ENCODE assay signal across 8 mouse cellular contexts in the genomic region with DNA sequence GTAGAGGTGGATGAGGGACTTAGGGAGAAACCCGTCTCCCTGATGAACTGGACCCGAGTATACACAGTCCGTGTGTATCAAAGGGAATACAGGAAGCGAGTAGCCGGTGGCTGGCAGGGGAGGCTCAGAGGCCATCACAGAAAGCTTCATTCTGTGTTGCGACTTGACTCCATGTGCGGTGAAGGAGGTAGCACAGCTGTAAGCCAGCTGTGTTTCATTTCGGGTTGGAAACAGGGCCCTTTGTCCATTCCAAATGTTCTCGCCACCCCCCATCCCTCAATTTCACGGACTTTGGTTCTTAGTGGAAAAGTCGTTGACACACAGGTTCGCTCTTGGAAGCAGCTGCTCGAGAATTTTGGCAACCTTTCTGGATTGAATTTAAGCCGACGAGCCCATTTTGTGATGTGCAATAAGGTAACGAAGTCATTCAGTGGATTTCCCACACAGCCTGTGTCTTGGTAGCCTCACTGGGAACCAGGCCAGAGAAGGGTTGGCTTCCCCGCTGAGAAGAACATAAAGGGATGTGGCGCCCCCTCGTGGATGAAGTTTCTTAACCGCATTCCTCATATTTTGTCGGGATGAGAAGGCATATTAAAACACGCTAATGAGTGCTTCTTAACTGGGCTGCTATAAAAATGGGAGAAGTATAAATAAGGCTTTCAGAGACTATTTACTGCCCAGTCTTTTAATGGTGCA. TPM values are rescaled to one million over a fixed set of nuclear protein-coding genes. Genes with fewer than 3 reads are reported as not detected.
DNase-seq lines count a peak whose midpoint lies in the region; ATAC-seq and TF ChIP-seq lines count a peak whose summit lies in the region.

No protein-coding gene starts in this region.

- peak; percentile 78 for ATAC-seq in embryonic facial prominence, embryonic 15.5 days (ENCODE audit: insufficient number of reproducible peaks, low FRiP score, low TSS enrichment, low read depth)
- peak; percentile 80 for ATAC-seq in limb, embryonic 12.5 days (ENCODE audit: insufficient number of reproducible peaks, insufficient read depth, low FRiP score, low TSS enrichment, low read depth)

- H3K27ac ChIP-seq in embryonic facial prominence, embryonic 15.5 days (replicated peaks): peak overlapping the region; percentile 58; the same call in 1 of the 2 replicates
- H3K27ac ChIP-seq in heart, embryonic 10.5 days: peak overlapping the region; percentile 72; the same call in 1 of the 2 replicates
- H3K27ac ChIP-seq in limb, embryonic 12.5 days: peak overlapping the region; percentile 67; the same call in 1 of the 2 replicates
- H3K27ac ChIP-seq in testis, adult 2 months (ENCODE audit: control insufficient read depth, insufficient read depth, low read depth, low read length): no peak overlapping the region

- TF ChIP-seq CTCF in testis, adult 2 months (IDR thresholded peaks at IDR 0.05; ENCODE audit: control insufficient read depth, insufficient read depth, insufficient replicate concordance, low read depth, low read length): peak; percentile 52; the same call in 1 of the 2 replicates

- DNase-seq in B cell, adult 2 months: peak; percentile 9 to 26
- DNase-seq in brain, adult 2 months (ENCODE audit: low read depth, low spot score): peak; percentile 96
- DNase-seq in heart, embryonic 10.5 days (ENCODE audit: low spot score): peak; percentile 90
- DNase-seq in kidney, adult 9 months: peak; percentile 86
- peak; percentile 90 for DNase-seq in neural tube, embryonic 10.5 days (ENCODE audit: extremely low spot score, low spot score)

- H3K4me1 ChIP-seq in embryonic facial prominence, embryonic 15.5 days: peaks cover 46% of the 10 kb centered on the region
- peaks cover 46% of the 10 kb centered on the region for H3K4me1 ChIP-seq in heart, embryonic 10.5 days
- peaks cover 42% of the 10 kb centered on the region for H3K4me1 ChIP-seq in limb, embryonic 12.5 days (replicated peaks)
- peaks cover 6% of the 10 kb centered on the region for H3K4me1 ChIP-seq in testis, adult 2 months (ENCODE audit: control insufficient read depth, insufficient read depth, low read length)

- peak overlapping the region; percentile 18 for H3K4me3 ChIP-seq in embryonic facial prominence, embryonic 15.5 days (replicated peaks)
- H3K4me3 ChIP-seq in heart, embryonic 10.5 days: no peak overlapping the region
- no peak overlapping the region; the same call in 1 of the 2 replicates for H3K4me3 ChIP-seq in limb, embryonic 12.5 days (replicated peaks)
- peak overlapping the region; percentile 27 for H3K4me3 ChIP-seq in testis, adult 2 months (ENCODE audit: control insufficient read depth, low read depth, low read length)

- no peak for TF ChIP-seq POLR2A in testis, adult 2 months (IDR thresholded peaks at IDR 0.05; ENCODE audit: control insufficient read depth, low read depth, low read length)

- 15% methylated on average over 22 of the region's 22 CpGs for WGBS in embryonic facial prominence, embryonic 15.5 days
- 44% methylated on average over 22 of the region's 22 CpGs for WGBS in heart, embryonic 10.5 days
- WGBS in limb, embryonic 12.5 days: 16% methylated on average over 22 of the region's 22 CpGs

- no peaks in the 10 kb centered on the region for H3K9me3 ChIP-seq in embryonic facial prominence, embryonic 15.5 days (replicated peaks)
- H3K9me3 ChIP-seq in heart, embryonic 10.5 days: no peaks in the 10 kb centered on the region
- no peaks in the 10 kb centered on the region for H3K9me3 ChIP-seq in limb, embryonic 12.5 days

- H3K36me3 ChIP-seq in embryonic facial prominence, embryonic 15.5 days: no peaks in the 10 kb centered on the region
- H3K36me3 ChIP-seq in heart, embryonic 10.5 days: peaks cover 5% of the 10 kb centered on the region; the same call in 1 of the 2 replicates
- no peaks in the 10 kb centered on the region for H3K36me3 ChIP-seq in limb, embryonic 12.5 days
- no peaks in the 10 kb centered on the region for H3K36me3 ChIP-seq in testis, adult 2 months (ENCODE audit: control insufficient read depth, insufficient read depth, low read length)

- no peak overlapping the region for H3K9ac ChIP-seq in embryonic facial prominence, embryonic 15.5 days
- H3K9ac ChIP-seq in limb, embryonic 12.5 days (replicated peaks): no peak overlapping the region

- H3K4me2 ChIP-seq in embryonic facial prominence, embryonic 15.5 days (replicated peaks): peak overlapping the region; percentile 46
- H3K4me2 ChIP-seq in limb, embryonic 12.5 days: peak overlapping the region; percentile 42

- peaks cover 3% of the 10 kb centered on the region; the same call in 1 of the 2 replicates for H3K27me3 ChIP-seq in embryonic facial prominence, embryonic 15.5 days
- H3K27me3 ChIP-seq in heart, embryonic 10.5 days (ENCODE audit: insufficient read depth, poor library complexity, severe bottlenecking): no peaks in the 10 kb centered on the region
- peaks cover 3% of the 10 kb centered on the region; the same call in 1 of the 2 replicates for H3K27me3 ChIP-seq in limb, embryonic 12.5 days
- no peaks in the 10 kb centered on the region for H3K27me3 ChIP-seq in testis, adult 2 months (ENCODE audit: control insufficient read depth, insufficient read depth, low read length)

RNA-seq across cellular contexts. Expression of a gene that starts 39.4 kb away (rescaled TPM):
- polyA plus RNA-seq in embryonic facial prominence, embryonic 15.5 days (2015; fragmentation: Nextera tagmentation; extraction: Ambion mirVana): 24.8 and 27.6 TPM in 2 replicates
- polyA plus RNA-seq in heart, embryonic 10.5 days (2016; fragmentation: Nextera tagmentation; extraction: Ambion mirVana): 53.0 and 72.5 TPM in 2 replicates
- polyA plus RNA-seq in limb, embryonic 12.5 days (2016; fragmentation: Nextera tagmentation; extraction: Ambion mirVana): 40.4 and 45.8 TPM in 2 replicates
- polyA plus RNA-seq in testis, adult 2 months (2012; rRNA removed): 0.96 and 2.1 TPM in 2 replicates

Comparison
In these comparisons a context has a peak if more than half of its experiments do, and no peak if none do; other contexts are left out.
1. DNase-seq: peak in every context shown above with its lines; median percentile 96 in brain, adult 2 months; 90 in heart, embryonic 10.5 days; 90 in neural tube, embryonic 10.5 days; 86 in kidney, adult 9 months; 18 in B cell, adult 2 months.
2. H3K4me3 ChIP-seq: peak in embryonic facial prominence, embryonic 15.5 days (single experiment) and testis, adult 2 months (single experiment); none in heart, embryonic 10.5 days (single experiment) and limb, embryonic 12.5 days (single experiment).